16 mouse cellular contexts compared by ENCODE assay signal in the genomic region with DNA sequence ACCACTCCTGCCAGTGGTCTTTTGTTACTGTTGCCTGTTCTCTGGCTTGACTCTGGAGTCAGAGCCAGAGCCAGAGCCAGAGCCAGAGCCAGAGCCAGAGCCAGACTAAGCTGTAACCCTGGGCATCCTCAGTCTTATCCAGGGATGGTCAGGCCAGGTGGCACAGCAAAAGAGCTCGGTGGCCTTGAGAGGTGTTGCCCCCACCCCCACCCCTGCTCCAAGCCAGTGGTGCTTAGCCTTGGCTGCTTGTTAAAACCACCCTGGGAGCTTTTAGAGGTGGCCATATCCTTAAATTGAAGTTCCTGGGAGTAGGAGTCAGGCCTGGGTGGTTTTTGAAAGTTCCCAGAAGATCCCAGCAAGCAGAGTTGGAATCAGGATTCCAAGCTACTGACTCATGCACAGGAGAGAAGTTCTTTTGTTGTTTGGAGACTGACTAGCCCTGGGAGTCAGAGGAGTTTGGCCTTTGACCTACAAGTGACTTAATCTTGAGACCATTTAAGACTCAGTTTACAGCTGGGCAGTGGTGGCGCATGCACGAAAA. TPM values are rescaled to one million over a fixed set of nuclear protein-coding genes. Genes with fewer than 3 reads are reported as not detected.
DNase-seq lines count a peak whose midpoint lies in the region; ATAC-seq lines count a peak whose summit lies in the region.
"Had no signal": no experiment of that assay in that cellular context is flagged by ENCODE, and none has a peak within 500 bp of the region (broad histone marks: within the 10 kb centered on the region; RNA-seq: fewer than 3 reads in every experiment).

No protein-coding gene starts in this region.

- H3K27ac ChIP-seq in kidney, embryonic 16.5 days (ENCODE audit: low read length), result no peak overlapping the region
- no peak overlapping the region for H3K27ac ChIP-seq in kidney, embryonic 14.5 days (ENCODE audit: low read depth, low read length)
- peak overlapping the region; percentile 38 for H3K27ac ChIP-seq in limb, embryonic 10.5 days
- no peak overlapping the region for H3K27ac ChIP-seq in liver, embryonic 12.5 days
- H3K27ac ChIP-seq: embryonic facial prominence, embryonic 13.5 days; gastrocnemius, adult 2 months; hindbrain, embryonic 10.5 days; limb, embryonic 15.5 days had no signal

- H3K36me3 ChIP-seq in kidney, embryonic 16.5 days (ENCODE audit: insufficient read depth, low read length), result no peaks in the 10 kb centered on the region
- no peaks in the 10 kb centered on the region for H3K36me3 ChIP-seq in kidney, embryonic 14.5 days (ENCODE audit: control insufficient read depth, insufficient read depth, low read length)
- no peaks in the 10 kb centered on the region for H3K36me3 ChIP-seq in limb, embryonic 10.5 days
- H3K36me3 ChIP-seq in liver, embryonic 12.5 days, result no peaks in the 10 kb centered on the region
- H3K36me3 ChIP-seq: embryonic facial prominence, embryonic 13.5 days; hindbrain, embryonic 10.5 days; limb, embryonic 15.5 days had no signal

- H3K9ac ChIP-seq in kidney, embryonic 16.5 days (replicated peaks; ENCODE audit: low read length), result no peak overlapping the region
- no peak overlapping the region for H3K9ac ChIP-seq in kidney, embryonic 14.5 days (ENCODE audit: low read depth, low read length)
- no peak overlapping the region for H3K9ac ChIP-seq in liver, embryonic 12.5 days
- H3K9ac ChIP-seq: embryonic facial prominence, embryonic 13.5 days; limb, embryonic 15.5 days had no signal

- H3K9me3 ChIP-seq in kidney, embryonic 16.5 days (ENCODE audit: low read length), result no peaks in the 10 kb centered on the region
- H3K9me3 ChIP-seq in kidney, embryonic 14.5 days (ENCODE audit: control insufficient read depth, low read length), result no peaks in the 10 kb centered on the region
- no peaks in the 10 kb centered on the region for H3K9me3 ChIP-seq in limb, embryonic 10.5 days (replicated peaks)
- no peaks in the 10 kb centered on the region for H3K9me3 ChIP-seq in liver, embryonic 12.5 days (replicated peaks)
- H3K9me3 ChIP-seq: embryonic facial prominence, embryonic 13.5 days; hindbrain, embryonic 10.5 days; limb, embryonic 15.5 days had no signal

- no peaks in the 10 kb centered on the region for H3K4me1 ChIP-seq in kidney, embryonic 16.5 days (ENCODE audit: insufficient read depth, low read length)
- no peaks in the 10 kb centered on the region for H3K4me1 ChIP-seq in kidney, embryonic 14.5 days (ENCODE audit: control insufficient read depth, insufficient read depth, low read length)
- H3K4me1 ChIP-seq in limb, embryonic 10.5 days, result peaks cover 19% of the 10 kb centered on the region
- H3K4me1 ChIP-seq in liver, embryonic 12.5 days, result no peaks in the 10 kb centered on the region

- ATAC-seq in kidney, embryonic 16.5 days (ENCODE audit: low FRiP score, low TSS enrichment), result peak; percentile 65
- ATAC-seq in kidney, embryonic 14.5 days (ENCODE audit: low FRiP score, low TSS enrichment), result no peak
- no peak for ATAC-seq in liver, embryonic 12.5 days
- ATAC-seq: lung, postnatal 0 days had no signal

- no peaks in the 10 kb centered on the region for H3K27me3 ChIP-seq in kidney, embryonic 16.5 days (ENCODE audit: insufficient read depth, low read length)
- no peaks in the 10 kb centered on the region for H3K27me3 ChIP-seq in kidney, embryonic 14.5 days (ENCODE audit: control insufficient read depth, insufficient read depth, low read length)
- H3K27me3 ChIP-seq in limb, embryonic 10.5 days (ENCODE audit: low read depth, poor library complexity, severe bottlenecking), result no peaks in the 10 kb centered on the region
- 0 out of 2 replicates have a peak, but pooled peaks cover 4% of the 10 kb centered on the region for H3K27me3 ChIP-seq in liver, embryonic 12.5 days (replicated peaks)
- H3K27me3 ChIP-seq: embryonic facial prominence, embryonic 13.5 days; limb, embryonic 15.5 days had no signal

- no peak overlapping the region for H3K4me2 ChIP-seq in kidney, embryonic 16.5 days (replicated peaks; ENCODE audit: low read depth, low read length)
- no peak overlapping the region for H3K4me2 ChIP-seq in kidney, embryonic 14.5 days (replicated peaks; ENCODE audit: low read depth, low read length)
- H3K4me2 ChIP-seq in liver, embryonic 12.5 days, result no peak overlapping the region
- H3K4me2 ChIP-seq: embryonic facial prominence, embryonic 13.5 days; limb, embryonic 15.5 days had no signal

- 51% methylated on average over 3 of the region's 3 CpGs for WGBS in kidney, embryonic 16.5 days
- 50% methylated on average over 3 of the region's 3 CpGs for WGBS in kidney, embryonic 14.5 days
- 57% methylated on average over 3 of the region's 3 CpGs for WGBS in limb, embryonic 10.5 days
- whole genome bisulfite sequencing in liver, embryonic 12.5 days (ENCODE audit: insufficient replicate concordance), result 70% methylated on average over 3 of the region's 3 CpGs

- DNase-seq in embryo, embryonic 10 days (ENCODE audit: low spot score), result peak; percentile 40
- no peak for DNase-seq in embryo, embryonic 10.5 days (ENCODE audit: low spot score)
- peak; percentile 59 for DNase-seq in Muller cell, postnatal 12 days (ENCODE audit: inconsistent ontology term)
- no peak for DNase-seq in limb, embryonic 10.5 days (ENCODE audit: low spot score)
- no peak for DNase-seq in adrenal gland, adult (ENCODE audit: inconsistent age in 2 of 2, low spot score in 1 of 2)
- DNase-seq: cerebellum, adult 2 months; gastrocnemius, adult 2 months; kidney, adult 18-20 months; thymus, adult 2 months had no signal

- H3K4me3 ChIP-seq in kidney, embryonic 16.5 days (ENCODE audit: low read length), result no peak overlapping the region
- no peak overlapping the region for H3K4me3 ChIP-seq in kidney, embryonic 14.5 days (ENCODE audit: low read length)
- H3K4me3 ChIP-seq in limb, embryonic 10.5 days, result no peak overlapping the region
- no peak overlapping the region for H3K4me3 ChIP-seq in liver, embryonic 12.5 days
- H3K4me3 ChIP-seq: embryonic facial prominence, embryonic 13.5 days; gastrocnemius, adult 2 months; hindbrain, embryonic 10.5 days; limb, embryonic 15.5 days had no signal

RNA-seq across cellular contexts. Expression of gene Actn1, which starts 31.8 kb away (rescaled TPM):
- polyA plus RNA-seq in kidney, embryonic 16.5 days (2015; fragmentation: Nextera tagmentation; extraction: Ambion mirVana), result 44.8 and 49.2 TPM in 2 replicates
- polyA plus RNA-seq in kidney, embryonic 14.5 days (2014; fragmentation: Nextera tagmentation; extraction: Ambion mirVana), result 38.3 and 52.6 TPM in 2 replicates
- polyA plus RNA-seq in limb, embryonic 10.5 days (2016; fragmentation: Nextera tagmentation; extraction: Ambion mirVana), result 48.6 and 49.5 TPM in 2 replicates
- polyA plus RNA-seq in liver, embryonic 12.5 days (2016; fragmentation: Nextera tagmentation; extraction: Ambion mirVana), result 15.6 and 15.9 TPM in 2 replicates

Comparison
In these comparisons a context has a peak if more than half of its experiments do, and no peak if none do; other contexts are left out.
1. DNase-seq: peak in embryo, embryonic 10 days (single experiment) and Muller cell, postnatal 12 days (single experiment); none in embryo, embryonic 10.5 days (single experiment), limb, embryonic 10.5 days (single experiment) and adrenal gland, adult (0 of 2).